ENCODE assay signal across 6 mouse cellular contexts in the genomic region with DNA sequence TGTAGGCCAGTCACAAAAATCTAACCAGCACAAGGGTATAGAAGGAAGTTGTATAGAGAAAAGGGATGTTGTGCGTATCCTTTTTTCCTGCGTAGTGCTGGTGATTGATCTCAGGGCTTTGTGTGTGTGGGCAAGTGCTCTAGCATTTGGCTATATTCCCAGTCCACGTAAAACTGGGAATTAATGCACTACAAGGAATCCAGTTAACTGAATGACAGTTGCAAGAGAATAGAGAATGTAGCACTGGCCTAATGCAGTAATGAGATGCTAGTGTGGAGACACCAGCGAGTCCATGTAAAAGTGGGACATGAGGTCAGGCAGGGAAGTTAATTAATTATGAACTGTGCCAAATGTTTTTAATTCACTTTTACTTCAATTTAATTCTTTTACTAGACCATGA.
"Had no signal": no experiment of that assay in that cellular context is flagged by ENCODE, and none has a peak within 500 bp of the region (broad histone marks: within the 10 kb centered on the region; RNA-seq: fewer than 3 reads in every experiment).

No protein-coding gene starts in this region.

- ATAC-seq: midbrain, embryonic 16.5 days had no signal

- DNase-seq: kidney, postnatal 14 days; left cerebral cortex, postnatal 4 days; lung, adult 18-20 months; lung, postnatal 36 days; thymus, postnatal 4 days had no signal
